16 mouse cellular contexts compared by ENCODE assay signal in genomic region chr1:185648926-185649325, GRCm38 (mm10).
"Had no signal": no experiment of that assay in that cellular context is flagged by ENCODE, and none has a peak within 500 bp of the region (broad histone marks: within the 10 kb centered on the region; RNA-seq: fewer than 3 reads in every experiment).

No protein-coding gene starts in this region.

- H3K36me3 ChIP-seq: neural tube, embryonic 13.5 days; neural tube, embryonic 15.5 days; stomach, embryonic 15.5 days had no signal

- H3K27me3 ChIP-seq: neural tube, embryonic 13.5 days; neural tube, embryonic 15.5 days; stomach, embryonic 15.5 days had no signal

- H3K4me2 ChIP-seq: neural tube, embryonic 13.5 days; neural tube, embryonic 15.5 days; stomach, embryonic 15.5 days had no signal

- H3K9me3 ChIP-seq: neural tube, embryonic 13.5 days; neural tube, embryonic 15.5 days; stomach, embryonic 15.5 days had no signal

- H3K9ac ChIP-seq: neural tube, embryonic 13.5 days; neural tube, embryonic 15.5 days; stomach, embryonic 15.5 days had no signal

- H3K4me3 ChIP-seq: neural tube, embryonic 13.5 days; neural tube, embryonic 15.5 days; stomach, embryonic 15.5 days had no signal

- H3K27ac ChIP-seq: neural tube, embryonic 13.5 days; neural tube, embryonic 15.5 days; stomach, embryonic 15.5 days; stomach, postnatal 0 days had no signal

- H3K4me1 ChIP-seq: neural tube, embryonic 13.5 days; neural tube, embryonic 15.5 days; stomach, embryonic 15.5 days had no signal

- DNase-seq: retina, postnatal 1 day; right cerebral cortex, adult 18-20 months; right cerebral cortex, postnatal 14 days; right cerebral cortex, postnatal 25 days; right cerebral cortex, postnatal 4 days; spleen, adult 18-20 months; thymus, adult 18-20 months; thymus, adult 2 months; thymus, postnatal 14 days; thymus, postnatal 25 days; thymus, postnatal 36 days; thymus, postnatal 4 days had no signal
